Mouse (Mus musculus) hindbrain, embryonic 16.5 days (tissue): ENCODE results near the gene Tor1aip1. TPM values are rescaled to one million over a fixed set of nuclear protein-coding genes. Genes with fewer than 3 reads are reported as not detected.
A peak's percentile ranks its signal among the peaks of the same experiment; 100 is the strongest.

Experiments
- ATAC-seq: fragments of 200-750 bp; cut with Nextera tagmentation; 2 replicates; pipeline ENCODE4 v1.8.0; 2017; ENCODE audit warnings: moderate TSS enrichment, moderate library complexity
- H3K27ac ChIP-seq: fragments of 300-500 bp; sonication (generic); 2 replicates; pipeline ENCODE4 v1.5.1; 2014; ENCODE audit warnings: low read depth, mild to moderate bottlenecking, control low read depth, low read length, moderate library complexity
- H3K27me3 ChIP-seq: fragments of 300-500 bp; sonication (generic); replicated peaks from 2 replicates; pipeline ENCODE4 v1.6.1; 2014; ENCODE audit warnings: low read length; ENCODE audit not compliant: control insufficient read depth, insufficient read depth
- H3K36me3 ChIP-seq: fragments of 300-500 bp; sonication (generic); 2 replicates; pipeline ENCODE4 v1.6.1; 2014; ENCODE audit warnings: mild to moderate bottlenecking, low read length, moderate library complexity, mixed read lengths; ENCODE audit not compliant: control insufficient read depth, insufficient read depth
- H3K4me1 ChIP-seq: fragments of 300-500 bp; sonication (generic); 2 replicates; pipeline ENCODE4 v1.6.1; 2014; ENCODE audit warnings: low read depth, low read length; ENCODE audit not compliant: control insufficient read depth, insufficient read depth
- H3K4me2 ChIP-seq: fragments of 300-500 bp; sonication (generic); 2 replicates; pipeline ENCODE4 v1.6.1; 2014; ENCODE audit warnings: mild to moderate bottlenecking, low read length, control low read depth, moderate library complexity
- H3K4me3 ChIP-seq: fragments of 300-500 bp; sonication (generic); 2 replicates; pipeline ENCODE4 v1.5.1; 2014; ENCODE audit warnings: mild to moderate bottlenecking, low read length, control low read depth, moderate library complexity
- H3K9ac ChIP-seq: fragments of 300-500 bp; sonication (generic); 2 replicates; pipeline ENCODE4 v1.6.1; 2014; ENCODE audit warnings: low read depth, mild to moderate bottlenecking, control low read depth, low read length, moderate library complexity
- H3K9me3 ChIP-seq: fragments of 300-500 bp; sonication (generic); 2 replicates; pipeline ENCODE4 v1.6.1; 2014; ENCODE audit warnings: mild to moderate bottlenecking, low read length, moderate library complexity; ENCODE audit not compliant: control insufficient read depth
- WGBS: fragments of 180-500 bp; shearing (Covaris S2); extraction: QIAGEN DNeasy Blood & Tissue Kit; methylation state at CpG from one replicate; pipeline ENCODE4 v1.1.7; 2014; 5-methylcytosine and 5-hydroxymethylcytosine counted together
- polyA plus RNA-seq: library from polyadenylated mRNA; unstranded; fragments of >200 nt; fragmentation: Nextera tagmentation; extraction: Ambion mirVana; gene quantifications from 2 replicates; pipeline ENCODE4 v1.2.1, GENCODE M21; 2015

Tor1aip1 gene
- polyA plus RNA-seq, 1 experiment from 2014 or later = 17.9 TPM

GRCm38 (mm10) chr1:156037144-156037583 is 884 bp upstream of the Tor1aip1 start:
- no peak for ATAC-seq
- Histone ChIP-seq H3K4me3 (no peak overlapping the region), H3K36me3 (peaks cover 6% of the 10 kb centered on the region; the same call in 1 of the 2 replicates)

GRCm38 (mm10) chr1:156035269-156035929 is 881 bp downstream of the Tor1aip1 start, which contains the start of gene Tor1aip2:
Gene Tor1aip2, plus strand, starts transcription at chr1:156035403.
- peaks cover 10% of the 10 kb centered on the region for H3K36me3 ChIP-seq
- under 1% methylated on average over 58 of the region's 59 CpGs for WGBS
- H3K9me3 ChIP-seq = no peaks in the 10 kb centered on the region
- H3K27ac ChIP-seq = peak within 1 kb of the TSS; percentile 99
- peak within 1 kb of the TSS; percentile 79 for H3K4me2 ChIP-seq
- no peaks in the 10 kb centered on the region for H3K27me3 ChIP-seq
- peak within 1 kb of the TSS; percentile 95 for H3K9ac ChIP-seq
- H3K4me1 ChIP-seq = peaks cover 12% of the 10 kb centered on the region
- peak within 1 kb of the TSS; percentile 93 for H3K4me3 ChIP-seq
- ATAC-seq = peak; percentile 72

More at GRCm38 (mm10) chr1:156037144-156037583, 884 bp upstream of the Tor1aip1 start:
- Histone ChIP-seq H3K27ac (no peak overlapping the region), H3K27me3 (no peaks in the 10 kb centered on the region), H3K9ac (no peak overlapping the region), H3K4me2 (no peak overlapping the region), H3K4me1 (peaks cover 22% of the 10 kb centered on the region), H3K9me3 (no peaks in the 10 kb centered on the region)
- WGBS = 73% methylated on average over 5 of the region's 5 CpGs

- Histone ChIP-seq H3K27ac (no peak overlapping the region), H3K9ac (peak overlapping the region; percentile 95), H3K36me3 (peaks cover 13% of the 10 kb centered on the region), H3K27me3 (no peaks in the 10 kb centered on the region), H3K4me3 (peak overlapping the region; percentile 93), H3K9me3 (no peaks in the 10 kb centered on the region), H3K4me2 (peak overlapping the region; percentile 72), H3K4me1 (peaks cover 10% of the 10 kb centered on the region)
- 36% methylated on average over 1 of the region's 1 CpGs for WGBS
- no peak for ATAC-seq
Observed at GRCm38 (mm10) chr1:156034661-156035060, 1.6 kb downstream of the Tor1aip1 start.

- ATAC-seq = no peak
- Histone ChIP-seq H3K4me2 (no peak overlapping the region), H3K36me3 (peaks cover 15% of the 10 kb centered on the region), H3K4me1 (peaks cover 10% of the 10 kb centered on the region), H3K27me3 (no peaks in the 10 kb centered on the region), H3K9ac (no peak overlapping the region), H3K4me3 (no peak overlapping the region), H3K9me3 (no peaks in the 10 kb centered on the region), H3K27ac (no peak overlapping the region)
- WGBS = 97% methylated on average over 7 of the region's 7 CpGs
Observed at GRCm38 (mm10) chr1:156033921-156034320, 2.4 kb downstream of the Tor1aip1 start.

- Histone ChIP-seq H3K36me3 (peaks cover 19% of the 10 kb centered on the region), H3K4me2 (no peak overlapping the region)
Observed at GRCm38 (mm10) chr1:156028340-156028975, 7.8 kb downstream of the Tor1aip1 start.

GRCm38 (mm10) chr1:156027849-156028248 is 8.4 kb downstream of the Tor1aip1 start:
- no peak for ATAC-seq
- Histone ChIP-seq H3K36me3 (peaks cover 19% of the 10 kb centered on the region), H3K27ac (no peak overlapping the region), H3K4me3 (no peak overlapping the region), H3K27me3 (no peaks in the 10 kb centered on the region), H3K9ac (no peak overlapping the region), H3K4me1 (no peaks in the 10 kb centered on the region), H3K9me3 (no peaks in the 10 kb centered on the region), H3K4me2 (no peak overlapping the region)
- WGBS = 96% methylated on average over 3 of the region's 3 CpGs

More at GRCm38 (mm10) chr1:156028340-156028975, 7.8 kb downstream of the Tor1aip1 start:
- WGBS = 93% methylated on average over 4 of the region's 4 CpGs
- no peak overlapping the region for H3K9ac ChIP-seq
- no peaks in the 10 kb centered on the region for H3K4me1 ChIP-seq
- no peak for ATAC-seq
- H3K27ac ChIP-seq = no peak overlapping the region
- H3K9me3 ChIP-seq = no peaks in the 10 kb centered on the region
- no peak overlapping the region for H3K4me3 ChIP-seq
- H3K27me3 ChIP-seq = no peaks in the 10 kb centered on the region

GRCm38 (mm10) chr1:156024831-156025503 is 11.3 kb downstream of the Tor1aip1 start:
- H3K27ac ChIP-seq = no peak overlapping the region
- H3K9me3 ChIP-seq = no peaks in the 10 kb centered on the region
- no peak overlapping the region for H3K4me3 ChIP-seq
- no peaks in the 10 kb centered on the region for H3K27me3 ChIP-seq
- no peak overlapping the region for H3K4me2 ChIP-seq
- WGBS = 89% methylated on average over 8 of the region's 8 CpGs
- peaks cover 9% of the 10 kb centered on the region; the same call in 1 of the 2 replicates for H3K36me3 ChIP-seq
- ATAC-seq = no peak
- no peak overlapping the region for H3K9ac ChIP-seq
- no peaks in the 10 kb centered on the region for H3K4me1 ChIP-seq

- 97% methylated on average over 1 of the region's 1 CpGs for WGBS
- Histone ChIP-seq H3K4me2 (no peak overlapping the region), H3K27ac (no peak overlapping the region), H3K4me3 (no peak overlapping the region), H3K9ac (no peak overlapping the region), H3K4me1 (no peaks in the 10 kb centered on the region), H3K36me3 (peaks cover 21% of the 10 kb centered on the region), H3K9me3 (no peaks in the 10 kb centered on the region), H3K27me3 (no peaks in the 10 kb centered on the region)
- no peak for ATAC-seq
Observed at GRCm38 (mm10) chr1:156020402-156020801, 15.9 kb downstream of the Tor1aip1 start.

- Histone ChIP-seq H3K4me2 (no peak overlapping the region), H3K27ac (no peak overlapping the region), H3K36me3 (peaks cover 23% of the 10 kb centered on the region), H3K4me3 (no peak overlapping the region), H3K9ac (no peak overlapping the region), H3K9me3 (no peaks in the 10 kb centered on the region), H3K27me3 (no peaks in the 10 kb centered on the region), H3K4me1 (no peaks in the 10 kb centered on the region)
- 100% methylated on average over 1 of the region's 1 CpGs for whole genome bisulfite sequencing
- ATAC-seq = no peak
Observed at GRCm38 (mm10) chr1:156019800-156020199, 16.5 kb downstream of the Tor1aip1 start.
